Mouse (Mus musculus) spleen, adult 2 months (tissue): Measurements from ENCODE around the gene Stx2.

Experiments used
- CTCF ChIP-seq: fragments of 200-500 bp; IDR thresholded peaks from 2 replicates; pipeline ENCODE4 v1.5.1; 2011; ENCODE audit warnings: mild to moderate bottlenecking, inconsistent platforms; ENCODE audit not compliant: insufficient read depth, insufficient read length, insufficient replicate concordance; ENCODE audit errors: extremely low read depth
- POLR2A ChIP-seq: fragments of 200-500 bp; IDR thresholded peaks from 2 replicates; pipeline ENCODE4 v1.6.1; 2011; ENCODE audit warnings: low read depth, low read length, inconsistent platforms

DNA sequence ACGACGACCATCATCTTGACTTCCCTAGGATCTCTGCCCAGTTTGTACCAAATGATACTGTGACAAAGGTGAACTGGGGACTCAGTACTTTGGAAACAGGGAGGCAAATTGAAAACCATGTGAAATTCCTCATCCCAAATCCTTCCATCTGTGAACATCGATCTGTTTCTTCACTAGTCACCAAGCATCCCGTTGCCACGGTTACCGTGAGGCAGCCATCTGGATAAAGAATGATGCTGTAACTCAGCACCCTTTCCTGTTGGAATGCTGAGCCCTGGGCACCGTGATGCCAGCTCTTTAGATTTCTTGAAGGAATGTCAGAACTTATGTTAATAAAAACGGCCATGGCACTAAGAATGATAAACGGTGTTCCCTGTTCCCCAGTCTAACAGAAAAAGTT is 41.0 kb upstream of the Stx2 start:
- TF ChIP-seq CTCF: no peak
- TF ChIP-seq POLR2A: no peak
